Mouse (Mus musculus) limb, embryonic 15.5 days (tissue): ENCODE results near the gene Fbxl22. TPM values are rescaled to one million over a fixed set of nuclear protein-coding genes. Genes with fewer than 3 reads are reported as not detected.

ENCODE experiments used
- ATAC-seq: fragments of 200-750 bp; cut with Nextera tagmentation; 2 replicates; pipeline ENCODE4 v1.8.0; 2017; ENCODE audit warnings: low read depth, moderate TSS enrichment; ENCODE audit not compliant: insufficient number of reproducible peaks, low FRiP score, low TSS enrichment
- H3K27ac ChIP-seq: fragments of 300-500 bp; sonication (generic); 2 replicates; pipeline ENCODE4 v1.5.1; 2015; ENCODE audit warnings: moderate library complexity, mild to moderate bottlenecking, inconsistent platforms
- H3K27me3 ChIP-seq: fragments of 300-500 bp; sonication (generic); 2 replicates; pipeline ENCODE4 v1.6.1; 2015; ENCODE audit warnings: inconsistent platforms
- H3K36me3 ChIP-seq: fragments of 300-500 bp; sonication (generic); 2 replicates; pipeline ENCODE4 v1.6.1; 2015; ENCODE audit warnings: inconsistent platforms
- H3K4me1 ChIP-seq: fragments of 300-500 bp; sonication (generic); 2 replicates; pipeline ENCODE4 v1.6.1; 2015; ENCODE audit warnings: inconsistent platforms
- H3K4me2 ChIP-seq: fragments of 300-500 bp; sonication (generic); 2 replicates; pipeline ENCODE4 v1.6.1; 2015; ENCODE audit warnings: mild to moderate bottlenecking, inconsistent platforms
- H3K4me3 ChIP-seq: fragments of 300-500 bp; sonication (generic); 2 replicates; pipeline ENCODE4 v1.5.1; 2015; ENCODE audit warnings: mild to moderate bottlenecking, inconsistent platforms
- H3K9ac ChIP-seq: fragments of 300-500 bp; sonication (generic); 2 replicates; pipeline ENCODE4 v1.6.1; 2015; ENCODE audit warnings: inconsistent platforms
- H3K9me3 ChIP-seq: fragments of 300-500 bp; sonication (generic); 2 replicates; pipeline ENCODE4 v1.6.1; 2016; ENCODE audit warnings: inconsistent platforms
- WGBS: fragments of 180-500 bp; shearing (Covaris S2); methylation state at CpG from one replicate; pipeline ENCODE4 v1.1.7; 2015; 5-methylcytosine and 5-hydroxymethylcytosine counted together
- polyA plus RNA-seq: library from polyadenylated mRNA; unstranded; fragments of >200 nt; fragmentation: Nextera tagmentation; extraction: Ambion mirVana; gene quantifications from 2 replicates; pipeline ENCODE4 v1.2.1, GENCODE M21; 2015

Gene Fbxl22
- polyA plus RNA-seq, 1 experiment from 2014 or later, result 4.8 TPM

- ATAC-seq, result no peak
- Histone ChIP-seq H3K9ac (no peak overlapping the region), H3K4me3 (no peak overlapping the region), H3K27me3 (no peaks in the 10 kb centered on the region), H3K27ac (no peak overlapping the region), H3K9me3 (no peaks in the 10 kb centered on the region), H3K4me2 (no peak overlapping the region), H3K4me1 (peaks cover 9% of the 10 kb centered on the region), H3K36me3 (peaks cover 66% of the 10 kb centered on the region)
Observed at GRCm38 (mm10) chr9:66506424-66506823, 8.0 kb downstream of the Fbxl22 start.

DNA sequence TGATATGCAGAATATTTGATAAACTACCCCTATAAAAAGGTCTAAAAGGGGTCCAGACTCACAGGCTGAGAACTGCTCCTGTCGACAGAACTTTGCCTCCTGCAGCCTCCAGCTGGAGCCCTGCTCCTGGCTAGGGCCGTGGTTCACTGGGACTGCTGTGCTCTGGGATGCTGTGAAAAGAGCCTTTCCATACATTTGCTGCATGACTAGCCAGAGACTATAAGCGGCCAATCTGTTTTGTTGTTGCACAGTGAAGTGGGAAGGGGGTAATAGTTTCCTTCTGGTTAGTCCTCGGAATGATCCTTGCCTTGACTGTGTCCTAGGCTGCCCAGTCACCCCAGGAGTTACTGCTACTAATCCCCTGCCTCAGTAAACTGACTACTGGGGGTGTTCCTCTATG is 8.4 kb downstream of the Fbxl22 start:
- no peak for ATAC-seq
- no peak overlapping the region for H3K4me2 ChIP-seq
- no peaks in the 10 kb centered on the region for H3K27me3 ChIP-seq
- H3K4me1 ChIP-seq, result peaks cover 9% of the 10 kb centered on the region
- 79% methylated on average over 4 of the region's 4 CpGs for WGBS
- H3K36me3 ChIP-seq, result peaks cover 69% of the 10 kb centered on the region
- no peak overlapping the region for H3K9ac ChIP-seq
- no peak overlapping the region for H3K4me3 ChIP-seq
- no peaks in the 10 kb centered on the region for H3K9me3 ChIP-seq
- H3K27ac ChIP-seq, result no peak overlapping the region

GRCm38 (mm10) chr9:66505141-66505917 is 9.1 kb downstream of the Fbxl22 start:
- Histone ChIP-seq H3K9ac (no peak overlapping the region), H3K27ac (no peak overlapping the region), H3K9me3 (no peaks in the 10 kb centered on the region), H3K27me3 (no peaks in the 10 kb centered on the region), H3K36me3 (peaks cover 73% of the 10 kb centered on the region), H3K4me1 (peaks cover 2% of the 10 kb centered on the region; the same call in 1 of the 2 replicates), H3K4me2 (no peak overlapping the region), H3K4me3 (no peak overlapping the region)
- 81% methylated on average over 9 of the region's 9 CpGs for WGBS
- no peak for ATAC-seq

DNA sequence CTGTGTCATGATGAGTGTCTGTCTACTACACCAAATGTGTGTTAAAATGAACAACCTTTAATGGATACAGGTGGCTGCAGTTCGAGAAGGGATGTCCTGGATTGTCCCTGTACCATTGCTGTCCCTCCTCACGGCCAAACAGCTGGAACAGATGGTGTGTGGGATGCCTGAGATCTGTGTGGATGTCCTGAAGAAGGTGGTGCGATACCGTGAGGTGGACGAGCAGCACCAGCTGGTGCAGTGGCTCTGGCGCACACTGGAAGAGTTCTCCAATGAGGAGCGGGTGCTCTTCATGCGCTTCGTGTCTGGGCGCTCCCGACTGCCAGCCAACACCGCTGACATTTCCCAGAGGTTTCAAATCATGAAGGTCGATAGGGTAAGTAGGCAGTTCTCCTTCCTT is 9.9 kb downstream of the Fbxl22 start:
- H3K4me3 ChIP-seq, result no peak overlapping the region
- WGBS, result 90% methylated on average over 13 of the region's 13 CpGs
- no peaks in the 10 kb centered on the region for H3K27me3 ChIP-seq
- no peaks in the 10 kb centered on the region for H3K4me1 ChIP-seq
- no peak overlapping the region for H3K9ac ChIP-seq
- H3K27ac ChIP-seq, result no peak overlapping the region
- ATAC-seq, result no peak
- H3K36me3 ChIP-seq, result peaks cover 79% of the 10 kb centered on the region
- H3K4me2 ChIP-seq, result no peak overlapping the region
- H3K9me3 ChIP-seq, result no peaks in the 10 kb centered on the region

DNA sequence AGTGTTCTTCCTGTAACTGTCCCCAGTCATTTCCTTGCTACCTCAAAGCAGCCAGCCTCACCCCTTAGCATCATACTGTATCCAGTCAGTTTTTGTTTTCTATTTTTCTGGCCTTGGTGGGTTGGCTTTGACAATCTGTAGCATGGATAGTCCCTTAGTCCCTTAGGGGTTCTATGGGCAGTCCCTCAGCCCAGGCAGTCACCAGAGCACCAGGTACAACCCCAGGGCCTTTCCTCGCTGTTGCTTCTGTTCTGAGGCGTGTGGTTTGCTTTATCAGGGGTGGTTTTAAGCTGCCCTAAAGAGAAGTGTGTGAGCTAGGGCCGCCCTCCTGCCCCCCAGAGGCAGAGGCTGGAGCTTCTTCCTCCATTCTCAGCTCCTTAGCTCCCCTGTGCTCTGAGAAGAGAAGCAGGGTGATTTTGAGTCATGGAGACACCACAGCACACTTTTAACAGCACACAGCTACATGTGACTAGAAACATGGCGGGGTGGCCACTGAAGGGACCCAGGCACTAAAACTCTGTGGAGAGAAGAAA is 10.4 kb downstream of the Fbxl22 start:
- no peak overlapping the region for H3K4me3 ChIP-seq
- H3K4me1 ChIP-seq, result no peaks in the 10 kb centered on the region
- no peak for ATAC-seq
- H3K36me3 ChIP-seq, result peaks cover 76% of the 10 kb centered on the region
- H3K27me3 ChIP-seq, result no peaks in the 10 kb centered on the region
- no peak overlapping the region for H3K4me2 ChIP-seq
- no peaks in the 10 kb centered on the region for H3K9me3 ChIP-seq
- H3K27ac ChIP-seq, result no peak overlapping the region
- H3K9ac ChIP-seq, result no peak overlapping the region
- 77% methylated on average over 4 of the region's 4 CpGs for WGBS

DNA sequence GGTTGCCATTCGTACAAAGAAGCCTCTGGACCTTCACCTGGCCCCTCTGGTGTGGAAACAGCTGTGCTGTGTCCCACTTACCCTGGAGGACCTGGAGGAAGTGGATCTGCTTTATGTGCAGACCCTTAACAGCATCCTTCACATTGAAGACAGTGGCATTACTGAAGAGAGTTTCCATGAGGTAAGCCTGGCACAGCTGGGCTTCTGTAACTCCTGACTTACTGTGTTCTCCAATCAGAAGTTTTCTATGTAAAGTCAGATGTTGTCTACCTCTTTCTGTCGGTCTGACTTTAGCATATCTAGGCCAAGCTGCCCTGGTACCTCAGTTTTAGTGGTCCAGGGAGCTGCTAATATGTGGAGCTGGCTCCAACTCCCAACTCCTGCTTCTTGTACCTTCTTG is 13.1 kb downstream of the Fbxl22 start:
- no peak overlapping the region for H3K27ac ChIP-seq
- no peak overlapping the region for H3K9ac ChIP-seq
- no peaks in the 10 kb centered on the region for H3K4me1 ChIP-seq
- H3K4me3 ChIP-seq, result no peak overlapping the region
- H3K9me3 ChIP-seq, result no peaks in the 10 kb centered on the region
- peaks cover 76% of the 10 kb centered on the region for H3K36me3 ChIP-seq
- no peak overlapping the region for H3K4me2 ChIP-seq
- no peaks in the 10 kb centered on the region for H3K27me3 ChIP-seq
- 69% methylated on average over 2 of the region's 2 CpGs for WGBS
- ATAC-seq, result no peak

DNA sequence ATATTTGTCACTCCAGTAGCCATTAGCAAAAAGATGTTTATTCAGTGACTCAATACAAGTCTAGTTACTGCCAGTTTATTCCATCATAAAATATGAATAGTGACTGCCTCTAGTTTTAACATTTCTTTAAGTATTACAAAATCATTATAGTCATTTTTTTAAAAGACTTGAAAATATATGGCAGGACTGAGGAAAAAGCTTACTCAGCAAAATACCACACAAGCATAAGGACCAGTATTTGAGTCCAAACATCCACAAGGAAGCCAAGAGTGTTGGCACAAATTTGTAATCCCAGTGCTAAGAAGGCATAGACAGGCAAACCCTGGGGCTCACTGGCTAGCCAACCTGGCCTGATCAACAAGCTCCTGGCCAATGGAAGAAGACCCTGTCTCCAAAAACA is 20.4 kb downstream of the Fbxl22 start:
- Histone ChIP-seq H3K4me2 (no peak overlapping the region), H3K9me3 (no peaks in the 10 kb centered on the region), H3K9ac (no peak overlapping the region), H3K4me3 (no peak overlapping the region), H3K27me3 (no peaks in the 10 kb centered on the region), H3K27ac (no peak overlapping the region), H3K36me3 (peaks cover 79% of the 10 kb centered on the region), H3K4me1 (no peaks in the 10 kb centered on the region)
- no peak for ATAC-seq

GRCm38 (mm10) chr9:66492361-66492760 is 22.0 kb downstream of the Fbxl22 start:
- no peaks in the 10 kb centered on the region for H3K9me3 ChIP-seq
- peaks cover 76% of the 10 kb centered on the region for H3K36me3 ChIP-seq
- H3K27me3 ChIP-seq, result no peaks in the 10 kb centered on the region
- ATAC-seq, result no peak
- no peak overlapping the region for H3K9ac ChIP-seq
- no peak overlapping the region for H3K4me3 ChIP-seq
- 94% methylated on average over 1 of the region's 1 CpGs for WGBS
- H3K4me2 ChIP-seq, result no peak overlapping the region
- no peak overlapping the region for H3K27ac ChIP-seq
- H3K4me1 ChIP-seq, result no peaks in the 10 kb centered on the region

DNA sequence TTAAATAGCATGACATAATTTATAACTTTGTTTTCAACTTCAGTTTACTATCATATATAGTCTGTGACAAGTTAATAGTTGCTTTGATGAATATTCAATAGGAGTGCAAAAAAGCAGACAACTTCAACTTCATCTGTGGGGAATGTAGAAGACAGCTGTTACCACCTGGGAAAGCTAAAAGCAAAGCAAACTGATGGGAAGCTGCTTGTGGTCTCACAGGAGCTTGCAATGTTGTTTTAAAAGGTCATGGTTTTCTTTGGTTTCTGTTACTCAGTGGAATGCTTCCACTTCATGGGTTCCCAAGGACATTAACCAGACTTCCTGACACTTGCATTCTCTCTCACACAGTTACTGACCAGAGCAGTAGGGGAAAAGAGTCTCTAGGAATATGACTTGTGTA is 25.6 kb downstream of the Fbxl22 start:
- Histone ChIP-seq H3K36me3 (peaks cover 62% of the 10 kb centered on the region), H3K27ac (no peak overlapping the region), H3K4me1 (no peaks in the 10 kb centered on the region), H3K4me2 (no peak overlapping the region), H3K4me3 (no peak overlapping the region), H3K9me3 (no peaks in the 10 kb centered on the region), H3K9ac (no peak overlapping the region), H3K27me3 (no peaks in the 10 kb centered on the region)
- ATAC-seq, result no peak

GRCm38 (mm10) chr9:66483429-66483828 is 31.0 kb downstream of the Fbxl22 start:
- H3K4me3 ChIP-seq, result no peak overlapping the region
- H3K27ac ChIP-seq, result no peak overlapping the region

DNA sequence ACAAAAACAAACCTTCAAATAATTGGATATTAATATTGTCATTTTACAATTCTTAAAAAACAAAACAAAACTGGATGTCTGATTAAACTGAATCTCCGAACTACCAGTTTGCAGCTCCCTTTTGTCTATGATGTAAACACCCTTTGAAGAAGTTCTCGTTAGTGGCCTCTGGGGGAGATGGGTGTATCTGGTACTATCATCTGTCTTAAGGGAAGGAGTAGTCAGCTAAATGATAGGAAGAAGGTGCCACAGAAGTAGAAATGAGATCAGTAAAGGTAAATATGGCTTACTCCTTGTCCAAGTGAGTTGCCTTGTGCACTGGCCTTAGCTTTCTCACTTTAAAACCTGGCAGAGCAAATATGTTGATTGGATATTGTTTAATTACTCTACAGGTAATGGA is 36.6 kb downstream of the Fbxl22 start:
- Histone ChIP-seq H3K9me3 (no peaks in the 10 kb centered on the region), H3K27me3 (no peaks in the 10 kb centered on the region), H3K4me1 (no peaks in the 10 kb centered on the region), H3K27ac (no peak overlapping the region), H3K4me2 (no peak overlapping the region), H3K36me3 (peaks cover 27% of the 10 kb centered on the region), H3K9ac (no peak overlapping the region), H3K4me3 (no peak overlapping the region)
- 81% methylated on average over 2 of the region's 2 CpGs for WGBS
- no peak for ATAC-seq

More at GRCm38 (mm10) chr9:66483429-66483828, 31.0 kb downstream of the Fbxl22 start:
- no peak for ATAC-seq
- H3K4me1 ChIP-seq, result no peaks in the 10 kb centered on the region
- no peak overlapping the region for H3K4me2 ChIP-seq
- no peak overlapping the region for H3K9ac ChIP-seq
- H3K9me3 ChIP-seq, result no peaks in the 10 kb centered on the region
- no peaks in the 10 kb centered on the region for H3K27me3 ChIP-seq
- H3K36me3 ChIP-seq, result peaks cover 37% of the 10 kb centered on the region
- 91% methylated on average over 3 of the region's 3 CpGs for WGBS

- H3K36me3 ChIP-seq, result peaks cover 41% of the 10 kb centered on the region
- H3K4me2 ChIP-seq, result no peak overlapping the region
- no peak overlapping the region for H3K9ac ChIP-seq
- WGBS, result 58% methylated on average over 4 of the region's 4 CpGs
- H3K4me1 ChIP-seq, result no peaks in the 10 kb centered on the region
- no peaks in the 10 kb centered on the region for H3K9me3 ChIP-seq
- ATAC-seq, result no peak
- H3K4me3 ChIP-seq, result no peak overlapping the region
- H3K27ac ChIP-seq, result no peak overlapping the region
- no peaks in the 10 kb centered on the region for H3K27me3 ChIP-seq
Observed at GRCm38 (mm10) chr9:66465087-66465486, 49.3 kb downstream of the Fbxl22 start.
